Mouse (Mus musculus): ENCODE data around the gene Vmn2r69. TPM values are rescaled to one million over a fixed set of nuclear protein-coding genes. Genes with fewer than 3 reads are reported as not detected.

The Vmn2r69 gene
- polyA plus RNA-seq (2015; fragmentation: Nextera tagmentation; extraction: Ambion mirVana) = not detected in 2 replicates

DNA sequence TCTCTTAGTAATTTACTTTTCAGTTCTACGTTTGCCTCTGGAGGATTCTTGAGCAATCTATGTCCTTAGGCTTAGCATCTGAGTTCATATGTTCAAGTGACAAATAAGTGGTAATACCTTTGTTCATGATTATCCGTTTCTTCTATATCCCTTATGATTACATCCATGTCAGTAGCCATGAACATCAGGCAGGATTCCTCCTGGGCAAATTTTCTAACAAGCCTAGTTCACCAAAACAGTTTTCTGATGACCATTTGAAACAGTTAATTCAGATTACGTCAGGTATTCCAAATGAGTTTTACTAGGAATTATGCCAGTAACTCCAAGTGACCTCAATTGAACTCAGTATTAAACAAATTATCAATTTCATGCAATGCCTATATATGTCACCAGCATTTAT lies at the start of gene Vmn2r69:
Gene Vmn2r69 (minus strand): TSS at position 101 of the 400 bp plus-strand sequence.
- Histone ChIP-seq H3K27ac (replicated peaks) (no peak within 1 kb of the TSS), H3K9ac (no peak within 1 kb of the TSS), H3K9me3 (no peaks in the 10 kb centered on the region), H3K4me3 (no peak within 1 kb of the TSS), H3K27me3 (no peaks in the 10 kb centered on the region), H3K4me2 (no peak within 1 kb of the TSS), H3K36me3 (no peaks in the 10 kb centered on the region), H3K4me1 (replicated peaks) (no peaks in the 10 kb centered on the region)
- 72% methylated on average over 3 of the region's 3 CpGs for WGBS
- no peak for ATAC-seq (ENCODE audit: low read depth)

Other genes with a start within 250 kb of the Vmn2r69 start
- gene Vmn2r68, start 178.1 kb downstream of the Vmn2r69 start, polyA plus RNA-seq (2015; fragmentation: Nextera tagmentation; extraction: Ambion mirVana) = not detected in 2 replicates
- gene Vmn2r71, start 147.2 kb upstream of the Vmn2r69 start, polyA plus RNA-seq (2015; fragmentation: Nextera tagmentation; extraction: Ambion mirVana) = not detected in 2 replicates
- gene Vmn2r70, start 153.3 kb upstream of the Vmn2r69 start, polyA plus RNA-seq (2015; fragmentation: Nextera tagmentation; extraction: Ambion mirVana) = not detected in 2 replicates

All from neural tube, embryonic 13.5 days (tissue).